Mouse (Mus musculus): ENCODE results near the gene Vwa3b. TPM values are rescaled to one million over a fixed set of nuclear protein-coding genes. Genes with fewer than 3 reads are reported as not detected.

Vwa3b gene
- total RNA-seq, 2 experiments from 2014 or later = 38.7 to 43.0 TPM

DNA sequence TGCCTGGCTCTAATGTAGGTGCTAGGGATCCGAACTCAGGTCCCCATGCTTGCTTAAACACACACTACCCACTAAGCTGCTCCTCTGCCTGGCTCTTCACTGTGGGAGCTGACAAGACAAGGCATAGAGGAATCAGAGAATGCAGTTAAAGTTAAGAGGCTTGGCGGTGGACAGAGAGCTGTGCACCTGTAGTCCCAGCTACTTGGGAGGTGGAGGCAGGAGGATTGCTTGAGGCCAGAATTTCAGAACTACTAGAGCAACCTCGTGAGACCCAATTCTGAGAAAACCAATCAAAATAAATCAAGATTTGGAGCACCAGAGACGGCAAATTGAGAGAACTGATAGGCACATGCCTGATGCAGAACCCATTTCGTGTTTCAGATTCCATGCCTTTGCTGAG lies 36.7 kb downstream of the Vwa3b start:
- no peak for DNase-seq

GRCm38 (mm10) chr1:37063841-37064240 lies 37.4 kb downstream of the Vwa3b start:
- DNase-seq = no peak

GRCm38 (mm10) chr1:37065658-37066412 lies 39.4 kb downstream of the Vwa3b start:
- DNase-seq = no peak

DNA sequence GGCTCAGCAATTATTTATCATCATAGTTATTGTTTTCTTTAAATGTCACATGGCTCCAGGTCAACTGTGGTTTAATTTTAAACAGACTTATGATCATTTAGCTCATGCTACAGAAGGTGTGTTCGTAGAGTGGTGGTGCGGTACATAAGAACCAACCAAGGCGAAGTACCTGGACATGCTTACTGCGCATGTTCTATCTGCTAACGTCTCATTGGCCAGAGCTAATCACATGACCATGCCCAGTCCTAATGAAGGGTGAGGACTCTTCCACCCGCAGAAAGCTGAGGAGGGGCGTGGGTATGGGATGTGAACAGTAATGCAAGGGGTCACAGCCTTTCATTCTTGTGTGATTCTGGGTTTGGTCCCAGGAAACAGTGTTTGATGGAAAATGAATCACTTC lies 49.4 kb downstream of the Vwa3b start:
- no peak for DNase-seq

DNA sequence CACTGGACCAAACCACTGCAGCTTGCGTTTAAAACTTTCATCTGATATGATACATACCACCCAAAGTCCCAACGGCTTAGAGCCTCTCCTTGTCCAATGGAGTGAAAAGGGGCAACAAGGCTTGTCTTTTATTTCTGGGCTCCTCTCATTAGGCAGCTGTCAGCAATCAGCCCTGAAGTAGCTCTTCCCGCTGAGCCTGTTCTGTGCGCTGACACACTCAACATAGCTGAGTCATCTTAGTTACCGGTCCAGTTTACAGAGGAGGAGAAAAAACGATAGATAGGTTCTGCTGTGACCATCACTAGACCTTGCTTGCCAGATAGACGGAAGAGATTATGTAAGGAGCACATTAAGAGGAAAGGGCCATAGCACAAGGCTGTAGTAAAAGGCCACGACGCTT lies 50.9 kb downstream of the Vwa3b start:
- DNase-seq = no peak

GRCm38 (mm10) chr1:37077955-37078549 lies 51.7 kb downstream of the Vwa3b start:
- peak; percentile 43 for DNase-seq

GRCm38 (mm10) chr1:37080442-37080841 lies 54.0 kb downstream of the Vwa3b start:
- no peak for DNase-seq

GRCm38 (mm10) chr1:37081376-37082214 lies 55.2 kb downstream of the Vwa3b start:
- peak; percentile 18 for DNase-seq

GRCm38 (mm10) chr1:37082215-37082464 lies 55.7 kb downstream of the Vwa3b start:
- no peak for DNase-seq

DNA sequence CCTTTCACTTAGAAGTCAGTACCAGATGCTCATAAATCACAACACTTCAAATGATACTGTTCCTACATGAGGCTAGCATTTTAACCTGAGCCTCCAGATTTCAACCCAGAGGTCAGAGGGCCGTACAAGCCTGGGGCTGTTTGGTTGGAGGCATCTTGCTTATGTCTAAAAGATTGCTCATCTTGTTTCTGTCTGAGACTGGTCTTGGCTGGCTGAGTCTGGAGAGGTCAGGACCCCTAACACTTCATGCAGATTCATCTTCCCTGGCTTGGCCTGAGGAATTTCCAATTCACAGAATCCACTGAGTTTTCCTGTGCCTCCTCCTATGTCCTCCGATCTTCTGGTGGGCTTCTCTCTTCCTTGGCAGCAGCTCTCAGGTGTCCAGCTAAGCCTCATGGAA lies 57.7 kb downstream of the Vwa3b start:
- DNase-seq = no peak

DNA sequence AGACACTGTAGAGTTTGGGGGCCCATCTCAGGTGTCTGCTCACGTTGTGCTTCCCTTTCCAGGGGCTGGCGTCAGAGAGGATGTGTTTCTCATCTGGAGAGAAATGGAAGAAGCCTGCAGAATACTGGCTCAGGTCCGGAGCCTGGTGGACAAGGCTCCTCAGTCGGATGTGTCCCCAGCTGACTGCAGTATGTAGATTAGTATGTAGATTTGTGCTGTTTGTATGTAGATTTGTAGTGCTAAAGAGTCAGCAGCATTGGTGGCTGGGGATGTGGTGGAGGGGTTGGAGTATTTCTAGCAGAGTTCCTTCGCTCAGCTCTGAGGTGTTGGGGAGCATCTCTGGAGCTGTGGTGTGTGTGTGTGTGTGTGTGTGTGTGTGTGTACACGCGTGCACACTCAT lies 58.8 kb downstream of the Vwa3b start:
- no peak for DNase-seq

DNA sequence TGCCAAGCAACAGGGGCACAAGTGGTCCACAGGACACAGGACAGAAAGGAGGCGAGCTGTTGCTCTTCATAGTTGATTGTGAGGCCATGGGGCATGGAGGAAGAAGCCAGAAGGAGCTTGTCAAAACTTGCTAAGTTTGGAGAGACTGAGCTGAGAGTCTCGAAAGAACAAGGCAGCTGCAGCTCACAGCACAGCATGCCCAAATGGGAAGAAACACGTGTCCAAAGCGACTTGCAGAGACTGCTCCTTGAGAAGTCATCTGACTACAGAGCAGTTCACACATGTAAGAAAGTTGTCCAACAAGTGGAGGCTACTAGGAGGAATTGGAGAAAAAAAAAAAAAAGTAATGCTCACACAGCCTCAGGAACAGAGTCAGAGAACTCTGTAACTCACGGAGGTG lies 62.8 kb downstream of the Vwa3b start:
- no peak for DNase-seq

DNA sequence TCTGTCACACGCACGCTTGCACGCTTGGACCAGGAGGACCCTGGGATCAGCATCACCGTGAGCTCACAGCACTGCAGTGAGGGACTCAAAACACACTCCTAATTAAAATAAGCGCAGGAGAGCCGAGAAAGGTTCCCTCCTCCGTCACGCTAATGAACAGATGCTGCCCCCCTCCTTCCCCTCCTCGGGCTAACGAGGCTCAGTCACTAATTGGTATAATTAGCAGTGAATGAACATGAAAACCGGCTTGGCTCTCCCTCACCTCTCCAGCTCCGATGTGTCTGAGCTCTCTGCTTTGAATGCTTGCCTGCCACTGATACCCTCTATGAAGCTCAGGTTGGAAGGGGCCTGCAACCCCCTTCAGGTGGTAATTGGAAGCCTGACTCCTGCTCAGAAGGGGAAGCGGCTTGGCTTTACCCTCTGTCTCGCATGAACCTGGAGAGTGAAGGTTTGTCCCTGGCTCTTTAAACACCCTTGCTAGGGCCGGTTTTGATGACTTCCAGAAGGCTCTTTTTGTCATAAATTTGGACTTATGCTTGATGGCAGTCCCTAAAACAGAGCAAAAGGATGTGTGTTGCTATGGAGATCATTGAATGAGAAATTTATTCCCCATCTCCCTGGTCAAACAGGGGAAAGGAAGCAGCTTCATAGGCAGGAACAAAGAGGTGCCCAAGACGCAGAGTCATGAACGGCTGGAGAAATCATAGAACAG lies 71.1 kb downstream of the Vwa3b start:
- DNase-seq = no peak

DNA sequence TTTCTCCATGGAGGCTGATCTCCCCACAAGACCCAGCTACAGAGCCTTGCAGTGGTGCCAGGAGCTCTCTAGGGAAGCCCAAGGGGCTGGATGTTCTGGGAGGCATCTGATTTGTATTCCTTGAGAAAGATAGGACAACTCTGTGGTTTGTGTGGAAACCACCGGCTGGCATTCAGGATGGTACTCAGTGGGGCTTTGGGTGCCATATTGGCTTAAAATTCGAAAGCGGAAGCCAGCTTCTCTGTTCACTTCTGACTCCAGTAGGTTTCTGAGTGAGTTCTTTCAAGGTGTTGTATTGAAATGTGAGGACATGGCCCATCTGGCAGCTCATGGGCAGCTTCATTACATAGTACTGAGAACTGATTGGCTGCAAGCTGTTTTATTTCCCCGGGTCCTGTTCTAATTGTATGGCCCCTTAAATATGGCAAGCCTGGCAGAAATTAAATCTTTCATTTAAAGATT lies 71.7 kb downstream of the Vwa3b start:
- no peak for DNase-seq

DNA sequence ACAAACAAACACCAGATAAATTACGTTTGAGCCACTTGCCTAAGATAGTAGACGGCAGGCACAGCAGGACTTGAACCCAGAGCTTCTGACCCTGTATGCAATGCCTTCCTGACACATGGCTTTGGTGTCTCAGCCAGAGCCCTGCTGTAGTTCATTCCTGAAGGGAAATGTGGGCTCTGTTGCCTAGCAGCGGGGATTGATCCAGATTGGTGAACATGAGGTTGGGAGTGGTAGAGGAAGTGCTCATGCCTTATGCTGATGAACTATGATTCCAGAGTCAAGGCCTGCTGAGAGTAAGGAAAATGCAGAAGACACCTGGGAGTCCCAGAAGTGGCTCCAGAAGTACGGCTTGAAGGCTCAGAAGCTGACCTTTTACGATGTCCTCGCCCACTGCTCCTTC lies 74.0 kb downstream of the Vwa3b start:
- no peak for DNase-seq

GRCm38 (mm10) chr1:37101016-37101415 lies 74.6 kb downstream of the Vwa3b start:
- no peak for DNase-seq

DNA sequence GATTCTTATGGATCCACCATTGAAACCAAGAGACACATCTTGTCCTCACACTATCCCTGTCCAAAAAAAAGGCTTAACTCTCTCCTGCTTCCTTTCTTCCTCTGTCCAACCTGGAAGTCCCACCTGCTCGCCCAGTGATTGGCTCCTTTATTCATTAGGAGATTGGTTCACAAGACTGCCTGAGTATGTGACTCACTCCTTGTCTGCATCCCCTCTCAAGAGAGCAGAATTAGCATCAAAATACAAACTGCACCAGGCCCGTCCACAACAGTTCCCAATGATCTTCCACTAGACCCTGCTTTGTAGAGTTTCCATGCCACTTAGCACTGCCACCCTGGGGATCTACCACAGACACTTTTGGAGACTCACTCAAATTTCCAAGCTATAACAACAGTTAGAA lies 75.3 kb downstream of the Vwa3b start:
- no peak for DNase-seq

- DNase-seq = no peak
Measured at GRCm38 (mm10) chr1:37105194-37105593, 78.8 kb downstream of the Vwa3b start.

- DNase-seq = no peak
Measured at GRCm38 (mm10) chr1:37113781-37114180, 87.4 kb downstream of the Vwa3b start.

GRCm38 (mm10) chr1:37115847-37116246 lies 89.5 kb downstream of the Vwa3b start:
- no peak for DNase-seq

- peak; percentile 35 for DNase-seq
Measured at GRCm38 (mm10) chr1:37116574-37116973, 90.2 kb downstream of the Vwa3b start.

- no peak for DNase-seq
Measured at GRCm38 (mm10) chr1:37117964-37118363, 91.6 kb downstream of the Vwa3b start.

DNA sequence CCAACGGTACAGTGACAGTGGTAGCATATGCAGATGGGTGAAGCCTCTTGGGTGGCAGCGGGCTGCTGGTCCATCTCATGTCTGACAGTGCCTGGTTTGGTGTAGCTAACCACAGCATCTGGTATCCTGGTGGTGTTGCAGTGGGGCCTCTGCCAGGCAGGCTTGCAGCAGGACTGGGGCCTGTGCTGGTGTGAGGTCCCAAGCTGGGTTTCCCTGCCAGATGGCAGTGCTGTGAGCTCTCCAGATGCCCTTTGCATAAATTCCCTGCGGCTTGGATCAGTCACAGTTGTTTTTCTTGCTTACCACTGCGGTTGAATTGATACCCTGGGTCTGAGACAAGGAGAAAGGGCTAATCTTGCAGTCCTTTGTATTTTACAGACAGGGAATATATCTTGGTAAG lies 95.9 kb downstream of the Vwa3b start:
- peak; percentile 68 for DNase-seq

Data from gastrocnemius, postnatal 10 days (tissue).